Mouse (Mus musculus) right cerebral cortex, postnatal 25 days (tissue): ENCODE measurements around the gene Hydin.

Source experiments
- DNase-seq: peaks from one replicate; pipeline ENCODE4 v3.0.0; 2022

The Hydin gene

DNA sequence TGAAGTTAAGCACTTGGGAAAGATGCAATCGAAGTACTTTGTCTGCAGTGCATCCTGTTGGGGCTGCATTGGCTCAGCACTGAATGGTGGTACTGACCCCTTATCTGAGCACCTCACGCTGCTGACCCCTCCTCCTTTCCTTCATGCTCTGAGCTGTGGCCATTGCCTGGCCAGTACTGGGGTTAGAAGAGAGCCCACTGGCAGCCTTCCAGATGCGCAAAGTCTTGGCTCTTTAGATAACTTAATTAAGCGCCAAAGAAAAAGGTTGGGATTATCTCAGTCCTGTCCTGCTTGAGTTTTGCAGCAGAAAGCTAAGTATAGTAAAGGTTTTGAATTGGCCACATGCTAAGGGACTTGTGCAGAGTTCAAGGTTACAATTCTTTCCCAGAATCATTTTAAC is 377.6 kb downstream of the Hydin start:
- no peak for DNase-seq

DNA sequence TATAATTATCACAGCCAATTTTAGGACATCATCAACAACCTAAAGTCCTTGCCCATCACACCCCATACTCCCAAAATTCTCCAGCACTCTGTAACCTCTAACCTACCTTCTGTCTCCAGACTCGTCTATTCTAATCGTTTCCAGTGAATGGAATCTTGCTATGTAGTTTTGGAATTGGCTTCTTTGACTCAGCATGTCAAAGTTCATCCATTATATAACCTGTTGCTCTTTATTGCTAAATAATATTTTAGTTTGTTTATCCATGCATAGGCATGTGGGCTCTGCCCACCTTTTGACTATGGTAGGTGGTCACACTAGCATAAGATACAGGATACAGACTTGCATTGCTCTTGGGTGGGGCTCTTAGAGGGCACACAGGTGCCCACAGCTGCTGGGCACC is 378.1 kb downstream of the Hydin start:
- DNase-seq, result no peak

DNA sequence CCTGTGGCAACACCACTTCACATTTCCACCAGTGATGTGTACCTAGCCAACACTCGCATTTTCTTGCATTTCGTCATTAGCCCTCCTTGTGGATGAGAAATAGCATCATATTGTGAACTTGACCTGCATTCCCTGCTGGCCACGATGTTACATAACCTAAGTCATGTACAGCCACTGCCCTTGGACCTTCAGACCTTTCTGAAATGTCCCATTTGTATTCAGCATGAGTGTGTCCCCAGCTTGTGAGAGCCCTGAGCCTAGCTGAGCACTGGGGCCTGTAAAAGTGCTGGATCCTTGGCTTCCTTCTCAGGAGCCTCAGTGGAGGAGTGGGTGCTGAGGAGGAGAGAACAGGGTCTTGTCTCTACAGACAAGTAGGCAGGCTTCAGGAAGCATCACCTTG is 378.6 kb downstream of the Hydin start:
- DNase-seq, result no peak

DNA sequence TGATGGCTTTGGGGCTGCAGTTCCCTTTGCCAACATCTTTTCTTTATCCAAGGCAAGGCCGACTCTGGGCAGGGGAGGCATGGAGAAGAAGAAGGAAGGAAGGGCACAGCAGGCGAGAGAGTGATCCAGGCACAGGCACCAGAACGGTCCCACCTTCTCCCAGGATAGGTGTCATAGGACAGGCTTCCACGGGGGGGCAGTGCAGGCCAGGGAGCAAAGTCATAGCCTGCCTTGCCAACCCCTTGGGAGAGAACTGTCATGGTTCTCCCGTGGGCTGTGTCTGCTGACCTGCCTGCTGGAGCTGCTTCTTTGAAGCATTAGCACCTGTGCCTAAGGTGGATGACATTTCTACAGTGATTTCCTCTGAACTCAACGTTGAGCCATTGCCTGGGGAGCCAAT is 379.3 kb downstream of the Hydin start:
- peak; percentile 81 for DNase-seq

DNA sequence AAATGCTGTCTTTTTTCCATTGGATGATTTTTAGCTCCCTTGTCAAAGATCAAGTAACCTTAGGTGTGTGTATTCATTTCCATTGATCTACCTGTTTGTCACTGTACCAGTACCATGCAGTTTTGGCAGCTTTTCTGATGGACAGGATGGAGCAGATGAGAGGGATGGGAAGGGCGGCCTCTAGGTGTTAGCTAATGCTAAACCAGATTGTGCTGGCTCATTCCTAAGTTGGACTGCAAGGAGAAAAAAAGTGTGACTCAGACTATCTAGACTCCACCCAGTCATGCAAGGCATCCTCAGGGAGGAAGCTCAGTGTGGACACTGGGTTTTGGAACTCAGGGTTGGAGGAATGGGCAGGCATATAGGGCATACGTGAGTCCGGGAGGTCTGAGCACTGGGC is 381.8 kb downstream of the Hydin start:
- no peak for DNase-seq

DNA sequence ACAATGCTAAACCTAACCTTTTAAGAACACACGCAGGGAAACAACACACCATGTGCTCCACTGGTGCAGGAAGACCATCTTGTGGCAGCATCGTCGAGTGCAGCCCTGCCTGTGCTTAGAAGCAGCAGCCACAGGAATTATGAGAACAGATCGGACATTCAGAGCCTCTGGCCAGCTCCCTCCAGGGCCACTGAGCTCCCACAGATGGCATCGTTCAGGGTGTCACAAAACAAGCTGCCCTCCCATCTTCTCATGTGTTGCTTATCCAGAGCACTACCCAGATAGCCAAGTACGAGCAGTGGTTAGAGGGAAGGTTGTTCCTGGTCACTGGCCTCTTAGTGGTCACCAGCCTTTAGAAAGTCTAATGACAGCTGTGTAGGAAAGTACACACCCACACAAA is 382.5 kb downstream of the Hydin start:
- DNase-seq, result no peak

DNA sequence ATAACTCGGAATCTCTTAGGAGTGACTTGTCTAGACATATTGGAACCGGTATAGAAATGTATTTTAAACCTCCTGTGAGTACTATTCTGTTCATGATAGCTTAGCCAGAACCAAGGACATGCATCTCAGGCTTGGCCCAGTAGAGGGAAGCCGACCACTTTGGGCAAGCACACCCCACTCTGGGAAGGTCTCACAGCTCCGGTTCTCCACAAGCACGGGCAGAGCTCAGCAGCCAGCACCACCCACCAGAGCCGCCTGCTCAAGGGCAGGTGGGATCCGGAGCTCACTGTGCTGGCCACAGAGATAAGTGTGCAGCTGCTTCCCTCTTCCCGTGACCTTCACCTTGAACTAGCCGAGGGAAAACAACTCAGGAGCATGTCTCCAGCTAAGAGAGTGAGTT is 384.1 kb downstream of the Hydin start:
- no peak for DNase-seq

DNA sequence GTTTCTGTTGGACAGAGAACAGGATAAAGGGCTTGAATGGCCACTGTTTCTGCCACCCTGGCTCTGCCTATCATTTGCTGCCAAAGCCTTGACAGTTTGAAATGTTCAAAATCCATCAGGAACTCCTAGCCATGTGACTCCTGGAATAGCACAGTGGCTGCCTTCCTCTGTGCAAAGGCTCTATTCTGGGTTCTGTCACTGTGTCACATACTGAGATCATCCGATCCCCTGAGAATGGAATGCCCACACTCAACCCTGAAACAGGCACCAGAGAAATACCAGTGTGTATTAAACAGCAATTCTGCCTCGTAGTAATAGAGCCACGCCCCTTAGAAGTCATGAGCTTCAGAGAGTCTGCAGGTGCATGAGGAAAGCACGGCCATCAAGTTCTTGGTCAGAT is 385.1 kb downstream of the Hydin start:
- no peak for DNase-seq

DNA sequence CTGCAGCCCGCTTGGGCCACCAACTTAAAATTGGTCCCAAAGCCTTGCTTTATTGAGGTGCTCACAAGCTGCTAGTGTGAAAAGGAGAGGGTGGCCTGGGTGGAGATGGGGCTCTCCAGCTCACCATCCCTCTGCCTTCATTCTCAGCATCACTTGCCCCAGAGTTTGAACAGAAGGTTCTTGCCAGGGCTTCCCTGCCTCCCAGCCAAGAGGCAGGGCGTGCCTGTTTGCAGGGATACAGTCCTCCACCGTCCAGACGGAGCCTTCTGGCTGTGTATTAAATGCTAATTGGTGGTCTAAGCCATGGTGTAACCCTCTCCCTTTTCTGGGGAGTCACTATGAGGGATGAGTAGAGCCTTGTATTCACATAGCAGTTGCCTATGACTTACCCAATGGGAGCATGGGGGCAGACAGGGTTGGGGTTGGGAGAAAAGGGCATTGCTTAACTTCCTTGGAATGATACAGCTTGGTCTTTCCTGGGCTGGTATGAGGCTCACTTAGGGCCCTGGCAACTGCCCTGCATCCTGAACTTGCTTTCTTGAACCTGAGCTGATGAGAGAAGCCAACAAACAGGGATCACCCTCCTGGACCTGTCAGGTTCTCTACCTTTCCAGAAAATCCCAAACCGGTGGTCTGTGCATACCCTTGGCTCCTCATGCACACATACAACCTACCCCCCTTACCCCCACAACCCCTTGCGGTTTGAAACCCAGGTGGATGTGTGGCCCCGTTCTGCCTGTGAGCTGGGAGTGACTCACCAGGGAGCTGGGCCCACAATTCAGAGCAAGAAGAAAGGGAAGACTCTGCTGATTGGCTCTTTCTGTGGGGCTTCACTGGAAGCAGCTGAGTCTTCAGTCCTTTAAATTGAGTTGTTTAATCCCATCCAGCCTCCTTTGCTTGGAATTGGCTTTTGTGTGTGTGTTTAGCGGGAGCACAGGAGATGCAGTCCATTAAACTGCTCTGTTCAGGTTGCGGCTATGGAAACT is 387.6 kb downstream of the Hydin start:
- DNase-seq, result no peak

DNA sequence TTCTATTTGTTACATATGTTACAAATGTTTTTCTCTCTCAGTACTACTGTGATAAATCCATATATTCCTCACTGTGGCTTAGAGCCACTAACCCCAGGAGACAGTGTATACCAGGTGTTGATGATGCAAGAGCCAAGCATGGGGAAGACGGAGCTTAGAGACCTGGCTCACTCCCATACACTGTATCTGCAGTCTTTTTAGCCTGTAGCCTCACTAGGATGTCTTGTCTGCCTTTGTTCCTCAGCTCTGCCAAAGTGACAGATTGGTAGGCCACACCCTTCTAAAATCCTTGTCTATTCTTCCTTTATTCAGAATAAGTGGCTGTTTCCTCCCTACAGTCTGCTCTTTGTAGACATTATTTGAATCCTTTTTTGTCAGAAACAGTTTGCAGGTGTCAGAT is 389.1 kb downstream of the Hydin start:
- DNase-seq, result no peak

DNA sequence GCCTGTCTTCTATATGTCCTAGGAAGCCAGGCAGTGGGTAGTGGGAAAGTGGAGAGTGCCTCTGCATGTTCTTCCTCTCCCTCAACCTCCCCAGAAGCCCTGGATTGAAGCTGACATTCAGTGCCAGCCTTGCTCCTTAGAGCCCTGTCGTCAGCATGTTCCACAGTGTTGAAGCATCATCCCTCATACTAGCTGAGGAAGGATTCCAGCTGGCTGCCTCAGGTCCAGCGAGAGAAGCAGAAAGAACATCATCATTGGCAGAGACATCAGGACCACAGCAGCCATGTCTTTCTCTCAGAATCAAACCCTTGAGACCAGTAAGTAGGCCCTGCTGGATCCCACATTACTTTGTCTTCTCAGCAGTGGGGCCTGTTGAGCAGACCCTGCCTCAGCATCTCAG is 390.9 kb downstream of the Hydin start:
- DNase-seq, result no peak
